Mouse (Mus musculus) right cerebral cortex, postnatal 10 days (tissue): ENCODE results near the gene Macrod2.

Experiments
- DNase-seq, 2 experiments: peaks; one replicate each; pipeline ENCODE4 v3.0.0; 2021; ENCODE audit warnings: low spot score in 2 of 2

Gene Macrod2

DNA sequence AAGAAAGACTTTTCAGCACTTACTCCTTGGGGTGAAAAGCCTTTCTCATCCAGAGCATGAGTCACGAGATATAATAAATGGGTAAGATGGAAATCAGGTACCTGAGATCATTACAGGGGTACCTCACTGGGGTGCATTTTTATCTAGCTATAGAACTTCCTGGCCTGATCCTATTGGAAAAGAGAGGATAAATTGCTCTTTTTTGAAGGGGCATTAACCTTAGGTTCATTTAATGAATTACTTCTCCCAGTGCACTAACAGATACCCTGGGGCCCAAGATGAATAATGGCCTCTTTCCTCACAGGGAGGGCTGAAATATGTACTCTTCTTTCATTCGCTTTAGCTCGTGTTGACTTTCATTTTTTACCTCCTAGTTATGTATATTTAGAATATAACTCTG, 1082.5 kb downstream of the Macrod2 start:
- no peak for DNase-seq

DNA sequence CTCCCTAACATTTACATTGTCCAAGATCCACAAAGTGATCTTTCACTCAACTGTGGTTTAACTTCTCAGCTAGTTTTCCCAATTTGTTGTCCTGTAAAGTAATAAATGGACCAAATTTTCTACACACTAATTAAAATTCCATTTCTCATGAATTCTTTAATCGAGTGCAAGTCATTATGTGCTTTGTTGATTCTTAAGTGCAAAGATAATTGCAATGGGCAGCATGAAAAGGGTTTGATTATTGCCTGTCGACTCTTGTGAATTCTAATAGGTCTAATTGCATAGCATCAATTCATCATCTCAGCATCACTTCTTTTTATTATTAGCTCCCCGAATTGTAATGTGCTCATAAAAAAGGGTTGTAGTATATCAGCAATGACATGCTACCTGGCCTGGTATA, 1095.4 kb downstream of the Macrod2 start:
- no peak for DNase-seq

DNA sequence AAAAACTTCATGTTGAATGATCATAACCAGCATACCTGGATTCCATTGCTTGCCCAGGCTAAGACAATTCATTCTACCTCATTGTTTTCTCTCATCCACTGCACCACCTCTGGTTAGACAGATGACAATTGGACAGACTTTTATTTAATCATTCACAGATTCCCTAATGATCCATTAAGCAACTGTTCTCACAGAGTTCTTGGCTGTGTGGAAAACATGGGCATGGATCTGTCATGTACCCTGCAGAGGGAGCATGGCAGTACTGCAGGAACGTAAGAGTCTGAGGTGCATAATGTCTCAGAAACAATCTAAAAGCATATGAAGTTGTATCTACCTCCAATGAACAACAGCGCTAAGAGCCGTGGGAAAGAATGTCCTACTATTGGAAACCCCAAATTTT, 1110.3 kb downstream of the Macrod2 start:
- DNase-seq: no peak

DNA sequence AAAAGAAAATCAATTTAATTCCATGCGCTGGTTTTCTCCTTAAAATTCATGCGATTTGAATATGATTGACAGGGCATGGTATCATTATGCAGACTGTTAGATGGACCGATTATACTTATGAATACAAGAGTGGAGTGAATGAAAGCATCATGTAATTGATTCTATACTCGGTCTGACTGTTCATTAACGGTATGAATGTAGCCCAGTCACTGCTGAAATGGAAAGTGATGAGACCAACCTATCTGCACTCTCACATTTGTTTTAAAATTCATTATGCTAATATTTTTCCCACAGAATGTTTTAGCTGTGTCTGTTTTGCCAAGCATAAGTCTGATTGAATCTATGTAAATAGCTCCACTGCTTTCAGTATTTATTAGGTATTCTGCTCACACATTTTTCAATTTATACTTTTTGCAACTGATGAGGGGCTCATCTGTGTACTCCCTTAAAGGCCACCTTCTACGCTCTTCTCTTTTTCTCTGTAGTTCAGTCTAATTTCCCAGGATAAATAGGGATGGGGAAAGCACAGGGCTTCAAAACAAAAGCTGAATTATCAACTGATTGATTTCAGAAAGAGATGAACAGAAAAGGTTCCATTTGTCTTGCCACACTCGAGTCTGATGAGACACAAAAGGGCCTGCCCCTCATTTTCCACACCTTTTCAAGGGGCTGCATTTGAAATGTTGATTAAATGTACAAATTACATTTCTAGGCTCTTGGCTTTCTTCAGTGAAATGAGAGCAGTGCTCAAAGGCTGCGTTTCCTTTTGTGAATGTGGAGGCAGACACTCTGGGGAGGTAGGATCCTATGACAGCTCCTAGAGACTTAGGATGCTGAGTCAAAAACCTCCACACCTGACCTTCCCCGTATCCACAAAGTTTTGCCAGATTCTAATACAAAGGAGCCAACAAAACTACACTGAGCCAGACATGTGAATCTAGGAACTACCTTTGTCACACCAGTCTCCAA, 1113.1 kb downstream of the Macrod2 start:
- no peak for DNase-seq

DNA sequence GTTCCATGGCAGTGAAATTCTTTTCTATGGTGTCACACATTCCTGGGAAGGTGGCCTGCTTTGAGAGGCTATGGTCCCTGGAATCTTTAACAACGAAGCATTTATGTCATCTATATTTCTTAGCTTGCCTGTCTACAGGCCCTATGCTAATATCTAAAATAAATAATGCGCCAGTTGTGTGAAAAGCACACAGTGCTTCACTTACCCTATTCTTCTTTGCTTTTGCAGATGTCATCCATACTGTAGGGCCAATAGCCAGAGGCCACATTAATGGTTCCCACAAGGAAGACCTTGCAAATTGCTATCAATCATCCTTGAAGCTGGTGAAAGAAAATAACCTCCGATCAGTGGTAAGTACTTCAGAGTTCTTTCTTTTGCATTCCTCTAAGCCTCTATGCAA, 1119.9 kb downstream of the Macrod2 start:
- DNase-seq: no peak

DNA sequence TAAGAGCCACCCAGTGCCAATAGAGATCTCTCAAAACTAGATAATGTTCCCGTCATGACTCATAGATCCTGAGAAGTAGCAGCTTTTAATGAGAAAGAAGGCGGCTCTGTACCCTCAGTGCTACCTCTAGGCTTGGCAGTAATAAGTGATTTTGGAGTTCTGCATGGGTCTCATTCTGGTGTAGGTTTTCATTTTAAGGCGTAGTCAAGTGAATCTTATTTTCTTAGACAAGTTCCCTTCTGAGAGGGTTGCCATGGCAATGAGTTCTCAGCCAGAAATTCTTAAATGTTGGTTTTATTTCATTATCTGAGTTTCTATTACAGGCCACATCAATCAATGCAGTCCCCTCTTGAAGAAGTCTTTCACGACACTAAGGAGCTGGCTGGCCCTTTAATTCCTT, 1127.0 kb downstream of the Macrod2 start:
- DNase-seq: peak; percentile 20 to 37

DNA sequence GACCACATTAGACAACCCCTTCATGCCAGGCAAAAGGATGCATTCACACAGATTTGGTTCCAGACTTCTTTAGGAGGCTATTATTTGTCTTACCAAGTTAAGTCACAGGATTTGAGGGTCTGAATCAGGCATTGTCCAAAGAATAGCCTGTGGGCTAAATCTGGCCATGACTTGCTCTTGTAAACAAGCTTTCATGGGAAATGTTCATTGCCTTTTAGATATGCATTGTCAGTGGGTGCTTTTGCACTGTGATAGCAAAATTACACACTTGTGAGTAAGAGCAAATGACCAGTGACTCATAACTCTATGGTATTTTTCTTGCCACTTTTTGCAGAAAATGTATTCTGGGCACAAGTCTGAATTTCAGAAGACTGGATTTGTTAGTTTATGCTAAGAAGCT, 1150.8 kb downstream of the Macrod2 start:
- no peak for DNase-seq

DNA sequence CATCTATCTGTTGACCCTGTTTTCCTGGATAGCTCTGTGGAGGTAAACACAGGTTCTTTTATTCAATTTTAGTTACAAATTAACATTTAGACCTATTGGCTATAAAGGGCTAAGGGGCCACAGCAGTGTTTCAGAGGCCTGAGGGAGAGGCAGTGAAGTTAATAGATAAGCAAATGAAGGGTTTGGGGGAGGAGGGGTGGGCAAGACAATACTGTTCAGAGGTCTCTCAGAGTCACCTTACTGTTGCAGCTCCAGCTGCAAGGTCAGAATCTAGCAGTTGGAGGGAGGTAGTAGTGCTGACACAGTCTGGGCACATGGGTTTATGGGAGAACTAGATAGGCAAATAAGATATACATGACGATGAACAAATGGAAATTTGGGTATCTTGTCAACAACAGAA, 1156.6 kb downstream of the Macrod2 start:
- DNase-seq: no peak

DNA sequence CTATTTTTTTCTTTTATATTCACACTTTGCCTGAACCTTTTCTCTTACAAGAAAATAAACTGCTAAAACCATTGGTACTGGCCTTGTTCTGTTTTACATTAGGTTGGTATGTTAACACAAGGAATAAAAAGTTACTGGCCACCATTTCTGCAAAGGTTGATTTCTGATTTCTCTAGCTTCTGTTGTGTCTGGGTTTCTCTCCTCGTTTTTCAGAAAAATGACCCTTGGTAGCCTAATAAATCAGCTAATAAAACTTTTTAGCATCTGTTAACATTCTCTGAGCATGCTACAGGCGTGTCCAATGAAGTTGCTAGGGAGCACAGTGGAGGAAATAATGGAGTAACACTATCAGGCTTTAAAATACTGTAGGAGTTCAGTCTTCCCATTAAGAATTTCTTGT, 1161.6 kb downstream of the Macrod2 start:
- no peak for DNase-seq

DNA sequence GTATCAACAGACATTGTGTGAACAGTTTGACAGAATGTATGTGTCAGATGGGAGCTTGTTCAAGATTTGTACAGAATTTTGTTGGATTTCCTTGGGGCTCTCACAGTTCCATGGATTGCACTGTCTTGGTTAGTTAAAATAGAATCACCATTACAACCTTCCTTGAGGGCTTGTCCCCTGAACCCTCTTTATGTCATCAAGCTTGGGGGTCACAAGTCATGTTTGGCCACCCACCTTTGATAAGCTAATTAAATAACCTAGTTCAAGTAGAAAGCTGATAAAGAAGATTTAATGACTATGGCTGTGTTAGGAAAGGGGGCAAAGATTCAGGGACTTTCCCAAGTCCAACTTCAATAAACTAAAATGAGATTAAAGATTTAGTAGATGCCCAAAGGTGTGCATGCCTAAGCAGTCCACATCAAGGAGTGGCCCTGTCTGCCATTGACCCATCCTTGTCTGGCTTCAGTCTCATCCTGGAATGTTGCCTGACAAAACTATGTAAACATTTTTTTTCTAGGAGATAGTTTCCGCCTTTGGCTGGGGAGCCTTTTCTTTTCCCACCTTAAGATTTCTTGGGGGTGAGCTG, 1163.2 kb downstream of the Macrod2 start:
- DNase-seq: no peak

DNA sequence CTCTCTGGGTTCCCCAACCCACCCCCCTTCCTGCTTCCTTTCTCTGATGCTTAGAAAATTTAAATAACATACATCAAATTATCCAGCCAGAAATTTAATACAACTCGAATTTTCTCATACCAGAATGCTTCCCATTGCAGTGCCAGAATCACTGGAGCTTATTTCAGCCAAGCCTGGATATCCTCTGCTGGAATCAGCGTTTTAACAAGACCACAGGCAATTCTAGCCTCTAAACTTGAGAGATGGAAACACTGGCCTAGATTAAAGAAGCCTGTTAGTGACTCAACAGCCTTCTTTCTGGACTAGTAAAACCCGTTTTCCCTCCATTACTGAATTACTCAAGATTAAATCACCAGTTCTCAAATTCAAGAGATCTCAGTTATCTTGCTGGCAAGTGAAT, 1170.9 kb downstream of the Macrod2 start:
- no peak for DNase-seq

DNA sequence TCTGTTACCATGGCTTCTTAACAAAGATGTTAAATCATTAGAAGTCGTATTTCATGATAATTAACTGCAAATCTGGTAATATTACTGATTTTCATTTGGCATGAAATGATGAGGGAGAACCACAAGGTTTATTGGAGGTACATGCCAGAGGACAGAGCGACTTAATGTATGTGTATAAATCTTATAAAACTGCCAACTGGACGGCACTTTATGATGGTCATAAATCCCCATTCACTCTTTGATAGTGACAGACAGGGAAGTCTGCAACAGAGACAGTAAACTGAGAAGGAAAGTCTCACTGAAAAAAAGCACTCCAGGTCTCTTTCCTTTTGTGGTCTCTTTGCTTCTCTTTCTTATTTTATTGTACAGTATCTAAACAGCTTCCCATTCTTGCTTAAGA, 1176.3 kb downstream of the Macrod2 start:
- no peak for DNase-seq

DNA sequence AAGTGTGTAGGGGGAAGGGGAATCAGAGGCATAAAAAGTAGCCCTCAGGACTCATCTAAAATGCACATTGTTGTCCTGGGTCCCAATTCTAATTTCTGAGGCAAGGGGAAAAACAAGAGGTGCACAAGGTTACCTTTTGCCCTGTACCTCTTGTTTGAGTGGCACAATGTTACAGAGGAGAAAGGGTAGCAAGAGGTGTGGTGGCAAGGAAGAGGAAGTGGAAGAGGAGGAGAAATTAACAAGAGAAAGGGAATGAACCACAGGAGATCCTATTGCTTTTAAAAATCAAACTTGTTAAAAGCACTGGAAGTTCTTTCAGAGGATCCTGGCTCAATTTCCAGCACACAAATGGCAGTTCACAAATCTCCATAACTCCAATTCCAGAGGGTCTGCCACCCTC, 1183.1 kb downstream of the Macrod2 start:
- no peak for DNase-seq

DNA sequence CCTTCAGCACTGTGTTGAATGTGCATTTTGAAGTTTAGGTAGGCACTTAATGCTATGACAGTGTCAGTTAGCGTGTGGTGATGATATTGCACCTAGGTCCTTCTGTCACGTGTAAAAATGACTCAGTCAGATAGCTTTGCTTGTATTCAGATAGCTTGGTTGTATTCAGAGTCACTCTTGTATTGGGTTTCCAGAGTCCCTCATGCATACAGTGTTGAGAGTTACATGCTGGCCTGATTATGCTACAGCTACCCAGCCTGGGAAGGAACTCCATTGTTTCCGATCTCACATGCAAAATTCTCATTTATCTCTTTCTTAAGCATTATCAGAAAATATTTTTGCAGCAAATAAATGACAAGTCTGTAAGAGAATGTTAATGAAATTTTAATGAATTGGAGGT, 1187.3 kb downstream of the Macrod2 start:
- no peak for DNase-seq

DNA sequence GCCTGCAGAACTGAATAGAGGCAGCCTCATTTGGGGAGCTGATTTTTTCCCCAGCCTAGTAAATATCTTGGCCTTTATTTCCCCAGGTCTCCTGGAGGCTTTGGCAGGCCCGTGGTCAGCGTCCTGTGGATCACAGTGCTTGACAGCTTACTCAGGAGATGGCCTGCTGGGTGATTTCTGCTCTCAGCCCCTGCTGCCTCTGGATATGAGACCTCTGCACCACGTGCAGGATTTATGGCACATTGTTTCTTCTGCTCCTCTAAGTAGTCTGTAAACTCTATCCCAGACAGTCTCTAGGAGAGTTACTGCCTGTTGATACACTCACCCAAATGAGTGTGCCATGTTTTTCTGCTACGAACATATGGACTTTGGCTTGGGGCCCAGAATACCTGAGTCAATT, 1187.8 kb downstream of the Macrod2 start:
- DNase-seq: no peak

DNA sequence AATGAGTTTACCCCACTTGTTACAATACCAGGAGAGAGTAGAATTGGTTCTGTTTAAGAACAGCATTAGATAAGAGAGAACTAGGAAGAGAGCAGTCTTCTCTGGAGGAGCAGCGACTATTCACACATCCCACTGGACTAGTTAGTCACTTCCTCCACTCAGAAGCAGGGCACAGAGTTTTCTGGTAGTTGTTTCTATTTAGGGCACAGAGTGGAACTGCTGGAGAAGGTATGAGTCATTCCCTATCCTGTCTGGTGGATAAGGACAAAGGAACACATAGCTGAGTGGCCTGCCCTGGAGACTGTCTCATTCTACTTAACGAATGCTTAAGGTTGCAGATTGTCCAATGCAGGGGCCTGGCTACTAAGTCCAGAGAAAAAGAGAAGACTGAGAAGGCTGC, 1192.2 kb downstream of the Macrod2 start:
- DNase-seq: no peak

DNA sequence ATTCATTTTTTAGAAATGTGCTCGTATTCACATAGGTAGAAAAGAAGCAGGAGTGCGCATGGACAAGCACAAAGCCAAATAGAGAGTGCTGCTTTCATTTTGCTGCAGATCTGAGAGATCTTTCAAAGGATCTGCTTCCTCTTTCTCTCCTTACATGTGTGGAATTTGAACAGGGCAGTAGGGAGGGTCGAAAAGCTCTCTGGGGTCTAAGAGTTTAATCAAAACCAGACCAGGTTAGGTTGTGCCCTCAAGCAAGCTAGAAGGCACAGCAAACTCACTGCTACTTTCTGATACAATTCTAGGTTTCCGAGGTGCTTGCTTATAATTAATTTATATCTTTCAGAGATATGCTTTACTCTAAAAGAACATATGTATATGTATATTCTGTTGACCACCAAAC, 1196.2 kb downstream of the Macrod2 start:
- no peak for DNase-seq

DNA sequence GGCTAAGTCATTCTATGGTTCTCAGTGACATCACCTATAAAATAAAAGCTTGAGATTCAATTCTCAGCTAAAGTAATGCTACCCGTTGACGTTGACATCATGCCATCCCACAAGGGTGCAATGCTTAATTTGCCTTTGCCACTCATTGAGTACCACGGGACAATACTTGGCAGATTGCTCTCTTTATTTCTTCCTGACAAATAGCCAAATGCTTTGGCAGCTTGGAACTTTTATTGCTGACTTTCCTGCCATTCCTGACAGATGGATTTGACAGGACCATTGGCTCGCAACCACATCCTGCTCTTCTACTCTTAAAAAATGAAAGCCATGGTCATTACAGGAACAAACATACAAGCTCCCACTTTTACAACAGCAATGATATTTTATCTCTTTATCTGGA, 1199.7 kb downstream of the Macrod2 start:
- no peak for DNase-seq

DNA sequence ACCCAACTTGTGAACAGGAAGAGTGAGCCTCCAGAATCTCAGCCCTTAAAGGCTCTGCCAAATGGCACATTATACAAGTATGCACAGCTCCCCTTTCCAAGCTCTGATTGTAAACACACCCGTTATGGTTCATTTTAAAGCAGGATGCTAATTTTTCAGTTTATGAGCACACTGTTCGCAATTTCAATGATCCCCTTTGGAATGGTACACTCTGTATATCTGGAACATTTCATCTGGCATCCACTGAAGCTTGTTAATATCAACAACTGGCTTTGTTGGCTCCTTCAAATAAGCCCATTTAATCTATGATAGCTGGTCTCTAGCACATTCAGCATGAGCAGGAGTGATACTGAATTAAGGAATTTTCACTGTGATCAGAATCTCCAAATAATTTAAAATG, 1222.6 kb downstream of the Macrod2 start:
- DNase-seq: no peak

DNA sequence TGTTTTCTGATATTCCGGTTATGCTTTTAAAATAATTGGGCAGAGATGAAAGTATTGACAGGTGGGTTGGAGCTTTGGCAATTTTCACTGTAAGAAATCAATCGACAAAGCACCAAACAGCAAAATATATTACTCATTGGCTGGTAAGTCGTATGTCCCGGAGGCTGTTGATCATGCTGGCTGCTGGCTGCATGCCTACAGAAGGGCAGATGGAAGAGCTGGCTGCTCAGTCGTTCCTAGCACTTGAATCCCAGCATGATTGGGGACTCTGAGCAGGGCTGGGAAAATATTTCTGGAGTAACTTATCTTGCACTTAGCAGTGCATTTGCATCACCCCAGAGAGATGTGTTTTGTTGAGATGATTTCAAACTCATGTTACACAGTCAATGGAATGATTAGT, 1223.1 kb downstream of the Macrod2 start:
- DNase-seq: peak; percentile 64 to 65

DNA sequence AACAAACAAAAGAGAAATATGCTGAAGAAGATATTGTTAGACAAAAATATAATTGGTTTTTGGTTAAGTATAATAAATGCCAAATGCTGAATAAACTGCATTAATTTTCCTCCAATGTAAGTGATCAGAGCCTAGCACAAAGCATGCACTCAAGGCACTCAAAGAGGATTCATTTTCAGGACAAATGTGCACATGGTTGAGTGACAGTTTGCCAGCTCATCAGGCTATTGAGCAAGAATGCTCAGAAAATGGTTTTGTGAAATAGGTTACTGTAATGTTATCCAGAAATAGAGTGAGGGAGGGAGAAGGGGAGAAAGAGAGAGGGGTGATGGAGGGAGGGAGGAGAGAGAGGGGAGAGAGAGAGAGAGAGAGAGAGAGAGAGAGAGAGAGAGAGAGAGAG, 1268.9 kb downstream of the Macrod2 start:
- no peak for DNase-seq

DNA sequence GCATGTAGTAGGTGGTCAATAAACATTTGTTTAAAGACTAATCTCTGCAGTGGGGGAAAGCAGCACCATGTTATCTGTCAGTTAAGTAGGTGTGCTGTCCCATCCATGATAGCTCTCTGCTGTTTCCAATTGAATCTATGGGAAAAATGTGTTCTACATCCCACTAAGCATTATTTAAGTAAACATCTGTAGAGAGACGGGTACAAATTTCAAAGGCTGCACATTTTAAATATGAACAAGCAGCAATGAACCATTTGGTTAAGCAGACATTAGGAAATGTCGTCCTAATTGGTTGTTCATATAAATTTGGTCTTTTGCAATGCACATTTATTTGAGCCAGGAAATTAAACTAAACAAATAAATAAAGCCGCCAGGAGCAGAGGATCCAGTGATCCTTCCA, 1277.7 kb downstream of the Macrod2 start:
- DNase-seq: no peak

DNA sequence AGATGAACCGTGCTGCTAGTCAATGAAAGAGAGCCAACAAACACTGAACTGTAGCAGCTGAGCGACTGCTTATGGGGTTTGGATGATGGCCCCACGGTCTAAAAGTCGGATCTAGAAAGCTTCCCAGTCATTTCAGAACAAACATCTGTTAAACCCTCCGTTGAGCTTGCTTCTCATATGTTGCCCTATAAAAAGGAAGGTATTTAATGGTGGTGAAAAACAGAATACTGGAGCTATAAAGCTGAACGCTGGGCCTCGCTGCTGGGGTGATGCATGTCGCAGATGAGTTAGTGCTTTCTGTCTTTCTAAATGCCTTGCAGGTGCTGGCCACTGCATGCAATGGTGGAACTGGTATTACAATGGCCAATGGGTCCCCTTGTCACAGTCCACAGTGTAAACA, 1278.3 kb downstream of the Macrod2 start:
- no peak for DNase-seq

DNA sequence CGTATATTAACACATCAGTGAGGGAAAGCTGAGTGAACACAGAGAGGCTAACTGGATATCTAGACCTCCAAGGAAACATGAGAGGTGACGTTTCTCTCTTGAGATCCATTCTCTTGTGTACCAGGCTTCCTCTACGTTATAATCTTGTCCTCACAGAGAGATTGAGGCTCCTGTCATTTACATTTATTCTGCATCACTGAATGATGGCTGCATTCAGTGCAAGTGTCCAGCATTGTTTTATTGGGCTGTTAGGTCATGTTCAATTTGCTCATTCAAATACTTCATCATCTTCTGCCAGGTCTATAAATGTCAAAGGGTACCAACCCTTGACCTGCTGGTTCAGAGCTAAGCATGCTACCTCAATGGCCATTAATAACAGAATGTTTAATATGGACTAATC, 1302.4 kb downstream of the Macrod2 start:
- no peak for DNase-seq
